Mouse (Mus musculus) forebrain, postnatal 0 days (tissue): ENCODE results near the gene Dgcr2. TPM values are rescaled to one million over a fixed set of nuclear protein-coding genes. Genes with fewer than 3 reads are reported as not detected.

Experiments used
- ATAC-seq: fragments of 200-750 bp; cut with Nextera tagmentation; 2 replicates; pipeline ENCODE4 v1.8.0; 2017; ENCODE audit warnings: mild to moderate bottlenecking, moderate library complexity
- DNase-seq: peaks from one replicate; pipeline ENCODE4 v3.0.0-alpha.2; 2015
- H3K27ac ChIP-seq: fragments of 300-500 bp; sonication (generic); 2 replicates; pipeline ENCODE4 v1.5.1; 2014; ENCODE audit warnings: low read depth, mild to moderate bottlenecking, antibody characterized with exemption, low read length, moderate library complexity, mixed read lengths
- H3K27me3 ChIP-seq: fragments of 300-500 bp; sonication (generic); 2 replicates; pipeline ENCODE4 v1.6.1; 2014; ENCODE audit warnings: mild to moderate bottlenecking, low read length, mixed read lengths; ENCODE audit not compliant: insufficient read depth
- H3K36me3 ChIP-seq: fragments of 300-500 bp; sonication (generic); 2 replicates; pipeline ENCODE4 v1.6.1; 2014; ENCODE audit warnings: mild to moderate bottlenecking, moderate library complexity; ENCODE audit not compliant: insufficient read depth
- H3K4me1 ChIP-seq: fragments of 300-500 bp; sonication (generic); 2 replicates; pipeline ENCODE4 v1.6.1; 2014; ENCODE audit warnings: antibody characterized with exemption; ENCODE audit not compliant: insufficient read depth
- H3K4me2 ChIP-seq: fragments of 300-500 bp; sonication (generic); 2 replicates; pipeline ENCODE4 v1.6.1; 2014; ENCODE audit warnings: low read depth, mild to moderate bottlenecking, moderate library complexity
- H3K4me3 ChIP-seq: fragments of 300-500 bp; sonication (generic); 2 replicates; pipeline ENCODE4 v1.5.1; 2014; ENCODE audit warnings: low read depth, low read length, mixed read lengths
- H3K9ac ChIP-seq: fragments of 300-500 bp; sonication (generic); 2 replicates; pipeline ENCODE4 v1.6.1; 2014; ENCODE audit warnings: mild to moderate bottlenecking
- H3K9me3 ChIP-seq: fragments of 300-500 bp; sonication (generic); 2 replicates; pipeline ENCODE4 v1.6.1; 2016; ENCODE audit warnings: low read length
- CTCF ChIP-seq: sonication (generic); IDR thresholded peaks from 2 replicates; pipeline ENCODE4 v1.5.1; 2016; ENCODE audit warnings: antibody characterized with exemption, control low read depth, low read depth
- WGBS: fragments of 180-500 bp; shearing (Covaris S2); extraction: QIAGEN DNeasy Blood & Tissue Kit; methylation state at CpG from one replicate; pipeline ENCODE4 v1.1.7; 2014; 5-methylcytosine and 5-hydroxymethylcytosine counted together
- polyA plus RNA-seq: library from polyadenylated mRNA; unstranded; fragments of >200 nt; fragmentation: Nextera tagmentation; extraction: Ambion mirVana; gene quantifications from 2 replicates; pipeline ENCODE4 v1.2.1, GENCODE M21; 2015
- total RNA-seq: library from RNA; depleted of rRNA; stranded (reverse); fragments of >200 nt; gene quantifications from 2 replicates; pipeline ENCODE4 v1.2.3, GENCODE M21; 2014

Dgcr2 gene
- total and polyA plus RNA-seq, 2 experiments from 2014 or later = 90.7 to 139 TPM

- ATAC-seq = no peak
- Histone ChIP-seq H3K4me3 (no peak overlapping the region), H3K27ac (no peak overlapping the region), H3K4me2 (no peak overlapping the region), H3K36me3 (peaks cover 74% of the 10 kb centered on the region), H3K9ac (no peak overlapping the region), H3K4me1 (no peaks in the 10 kb centered on the region), H3K27me3 (no peaks in the 10 kb centered on the region), H3K9me3 (no peaks in the 10 kb centered on the region)
- no peak for TF ChIP-seq CTCF
- 94% methylated on average over 6 of the region's 6 CpGs for WGBS
- DNase-seq = no peak
These were observed 48.9 kb downstream of the Dgcr2 start for GRCm38 (mm10) chr16:17849486-17849885.

DNA sequence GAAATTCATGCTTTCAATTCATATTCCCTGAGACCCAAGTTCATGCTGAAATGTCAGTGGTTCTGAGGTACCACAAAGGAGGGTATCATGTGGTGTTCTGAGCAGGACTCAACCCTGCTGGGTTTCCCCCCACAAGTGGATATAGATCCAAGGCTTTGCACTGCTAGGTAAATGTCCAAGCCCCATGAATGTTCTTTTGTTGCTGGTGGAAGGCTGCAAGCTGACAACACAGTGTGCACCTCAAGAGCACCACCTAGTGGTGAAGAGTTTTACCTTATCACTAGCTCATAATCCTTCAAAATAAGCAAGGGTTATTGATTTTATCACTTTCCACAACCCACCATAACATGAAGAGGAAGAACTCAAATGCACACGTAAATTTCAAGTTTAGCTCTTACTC lies 49.4 kb downstream of the Dgcr2 start:
- ATAC-seq = peak; percentile 83
- Histone ChIP-seq H3K9me3 (no peaks in the 10 kb centered on the region), H3K4me1 (no peaks in the 10 kb centered on the region), H3K27me3 (no peaks in the 10 kb centered on the region), H3K4me3 (no peak overlapping the region), H3K36me3 (peaks cover 74% of the 10 kb centered on the region), H3K4me2 (no peak overlapping the region), H3K9ac (no peak overlapping the region), H3K27ac (no peak overlapping the region)
- TF ChIP-seq CTCF = peak; percentile 88
- 26% methylated on average over 1 of the region's 1 CpGs for WGBS
- DNase-seq = peak; percentile 86

DNA sequence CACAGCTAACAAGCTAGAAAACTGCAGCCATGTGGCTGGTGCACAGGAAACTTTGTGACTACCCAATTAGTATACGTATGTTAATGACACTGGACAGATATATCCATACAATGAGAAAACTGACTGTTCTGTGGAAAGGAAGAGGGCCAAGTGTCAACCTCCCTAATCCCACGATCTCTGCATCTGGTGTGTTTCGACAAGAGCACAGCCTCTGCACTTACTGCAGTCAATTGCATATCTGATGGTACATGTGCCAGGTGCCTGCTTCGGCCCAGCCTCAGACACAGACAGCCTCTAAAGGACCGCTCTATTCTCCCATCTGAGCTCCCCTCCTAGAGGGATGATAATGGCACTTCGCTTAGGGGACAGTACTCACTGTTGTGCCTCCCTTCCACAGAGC lies 49.9 kb downstream of the Dgcr2 start:
- no peak for TF ChIP-seq CTCF
- Histone ChIP-seq H3K4me2 (no peak overlapping the region), H3K36me3 (peaks cover 76% of the 10 kb centered on the region), H3K4me3 (no peak overlapping the region), H3K27ac (no peak overlapping the region), H3K9ac (no peak overlapping the region), H3K4me1 (no peaks in the 10 kb centered on the region), H3K9me3 (no peaks in the 10 kb centered on the region), H3K27me3 (no peaks in the 10 kb centered on the region)
- ATAC-seq = peak; percentile 21; the same call in 1 of the 2 replicates
- 91% methylated on average over 6 of the region's 6 CpGs for WGBS
- no peak for DNase-seq

- no peak for TF ChIP-seq CTCF
- H3K36me3 ChIP-seq = peaks cover 82% of the 10 kb centered on the region
- no peak for DNase-seq
- no peak overlapping the region for H3K4me2 ChIP-seq
- no peaks in the 10 kb centered on the region for H3K9me3 ChIP-seq
- H3K9ac ChIP-seq = no peak overlapping the region
- ATAC-seq = no peak
- no peaks in the 10 kb centered on the region for H3K4me1 ChIP-seq
- no peak overlapping the region for H3K4me3 ChIP-seq
- H3K27ac ChIP-seq = no peak overlapping the region
- no peaks in the 10 kb centered on the region for H3K27me3 ChIP-seq
- 81% methylated on average over 10 of the region's 10 CpGs for WGBS
These were observed 54.5 kb downstream of the Dgcr2 start for GRCm38 (mm10) chr16:17843701-17844365.

DNA sequence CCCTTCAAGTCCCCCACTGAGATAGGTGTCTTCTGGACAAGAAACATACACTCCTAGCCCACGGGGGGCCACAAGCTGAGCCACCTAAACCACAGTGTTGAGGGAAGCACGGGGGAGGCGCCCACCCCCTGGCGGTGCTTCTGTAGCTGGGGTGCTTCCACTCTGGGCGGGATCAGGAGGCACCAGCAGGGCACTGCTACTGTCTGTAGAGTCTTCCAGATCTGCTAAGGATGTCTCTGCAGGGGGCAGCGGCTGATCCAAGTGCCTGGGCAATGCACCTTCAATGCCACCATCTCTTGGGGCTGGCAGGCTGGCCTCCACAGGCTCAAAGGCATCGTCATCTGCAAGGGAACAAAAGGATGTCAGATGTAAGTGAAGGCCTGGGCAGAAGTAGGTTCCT lies 55.9 kb downstream of the Dgcr2 start:
- Histone ChIP-seq H3K36me3 (peaks cover 72% of the 10 kb centered on the region), H3K4me3 (no peak overlapping the region), H3K4me1 (no peaks in the 10 kb centered on the region), H3K27me3 (no peaks in the 10 kb centered on the region), H3K4me2 (no peak overlapping the region), H3K9ac (no peak overlapping the region), H3K27ac (no peak overlapping the region), H3K9me3 (no peaks in the 10 kb centered on the region)
- no peak for TF ChIP-seq CTCF
- ATAC-seq (no peak), DNase-seq (no peak)
- WGBS = 94% methylated on average over 7 of the region's 7 CpGs

DNA sequence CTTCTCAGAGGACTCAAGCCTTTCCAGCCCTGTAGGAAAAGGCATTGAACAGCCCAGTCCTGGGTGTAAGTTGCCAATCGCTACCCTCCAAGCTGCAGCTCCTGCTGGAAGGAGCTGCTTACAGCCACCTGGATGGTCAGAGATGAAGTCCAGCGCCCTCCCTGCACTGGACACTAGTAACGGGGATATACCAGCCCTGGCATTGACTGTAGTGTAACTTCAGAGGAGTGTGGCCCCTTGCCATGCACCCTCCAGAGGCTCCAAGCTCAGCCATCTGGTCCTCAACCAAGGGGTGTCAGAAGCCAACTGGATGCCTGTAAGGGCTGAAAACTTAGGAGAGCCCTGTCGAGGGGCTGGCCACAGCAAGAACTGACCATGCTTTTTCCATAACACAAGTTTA lies 58.4 kb downstream of the Dgcr2 start:
- DNase-seq (no peak), ATAC-seq (no peak)
- Histone ChIP-seq H3K4me2 (no peak overlapping the region), H3K9ac (no peak overlapping the region), H3K27ac (no peak overlapping the region), H3K27me3 (peaks cover 4% of the 10 kb centered on the region; the same call in 1 of the 2 replicates), H3K9me3 (no peaks in the 10 kb centered on the region), H3K36me3 (peaks cover 48% of the 10 kb centered on the region), H3K4me1 (no peaks in the 10 kb centered on the region), H3K4me3 (no peak overlapping the region)
- WGBS = 81% methylated on average over 4 of the region's 4 CpGs
- TF ChIP-seq CTCF = no peak

- ATAC-seq = no peak
- Histone ChIP-seq H3K27me3 (peaks cover 12% of the 10 kb centered on the region; the same call in 1 of the 2 replicates), H3K4me1 (no peaks in the 10 kb centered on the region), H3K27ac (no peak within 1 kb of the TSS), H3K4me2 (no peak within 1 kb of the TSS), H3K36me3 (peaks cover 28% of the 10 kb centered on the region), H3K9me3 (no peaks in the 10 kb centered on the region), H3K9ac (no peak within 1 kb of the TSS), H3K4me3 (no peak within 1 kb of the TSS)
- TF ChIP-seq CTCF = no peak
- DNase-seq = no peak
- WGBS = 88% methylated on average over 6 of the region's 6 CpGs
These were observed 60.3 kb downstream of the Dgcr2 start, which contains the start of gene Car15 for GRCm38 (mm10) chr16:17838051-17838450. TSS of gene Car15 (minus strand) at chr16:17838364.
